In genomic region chr7:34986575-34987150, GRCm38 (mm10) we compare ENCODE assay signal across 11 mouse cellular contexts.
DNase-seq lines count a peak whose midpoint lies in the region; ATAC-seq and TF ChIP-seq lines count a peak whose summit lies in the region.
"Had no signal": no experiment of that assay in that cellular context is flagged by ENCODE, and none has a peak within 500 bp of the region (broad histone marks: within the 10 kb centered on the region; RNA-seq: fewer than 3 reads in every experiment).

No protein-coding gene starts in this region.

- H3K9me3 ChIP-seq in hindbrain, embryonic 10.5 days = no peaks in the 10 kb centered on the region
- no peaks in the 10 kb centered on the region for H3K9me3 ChIP-seq in hindbrain, embryonic 11.5 days (ENCODE audit: control insufficient read depth, low read length)
- no peaks in the 10 kb centered on the region for H3K9me3 ChIP-seq in limb, embryonic 13.5 days
- H3K9me3 ChIP-seq in midbrain, postnatal 0 days (ENCODE audit: low read length) = no peaks in the 10 kb centered on the region

- H3K4me2 ChIP-seq in hindbrain, embryonic 11.5 days (replicated peaks; ENCODE audit: low read depth, low read length) = no peak overlapping the region
- peak overlapping the region; percentile 17; the same call in 1 of the 2 replicates for H3K4me2 ChIP-seq in limb, embryonic 13.5 days (replicated peaks)
- no peak overlapping the region for H3K4me2 ChIP-seq in midbrain, postnatal 0 days (ENCODE audit: low read depth, low read length, poor library complexity, severe bottlenecking)
- H3K4me2 ChIP-seq: lung, embryonic 14.5 days had no signal

- no peak for TF ChIP-seq CTCF in midbrain, postnatal 0 days (IDR thresholded peaks at IDR 0.05)

- DNase-seq in hindbrain, embryonic 10.5 days (ENCODE audit: low spot score) = no peak
- no peak for DNase-seq in hindbrain, embryonic 11.5 days (ENCODE audit: low spot score)
- DNase-seq in fibroblast of lung, adult 2 months (ENCODE audit: low read depth) = peak; percentile 7
- DNase-seq in midbrain, postnatal 0 days (ENCODE audit: low spot score) = no peak
- no peak for DNase-seq in layer of hippocampus, postnatal 25 days (ENCODE audit: extremely low spot score in 1 of 2, low spot score in 1 of 2)
- no peak for DNase-seq in cerebellum, adult 9-11 months
- no peak for DNase-seq in layer of hippocampus, postnatal 14 days (ENCODE audit: low spot score in 2 of 2)
- DNase-seq: kidney, adult 2 months; layer of hippocampus, adult 9-11 months; lung, embryonic 14.5 days had no signal

- no peak overlapping the region for H3K4me3 ChIP-seq in hindbrain, embryonic 10.5 days
- H3K4me3 ChIP-seq in hindbrain, embryonic 11.5 days (ENCODE audit: low read depth, low read length) = no peak overlapping the region
- H3K4me3 ChIP-seq in limb, embryonic 13.5 days = no peak overlapping the region
- no peak overlapping the region for H3K4me3 ChIP-seq in midbrain, postnatal 0 days (ENCODE audit: low read depth, low read length)

- ATAC-seq in hindbrain, embryonic 11.5 days (ENCODE audit: low FRiP score) = no peak
- ATAC-seq in limb, embryonic 13.5 days (ENCODE audit: low FRiP score, low read depth) = no peak
- no peak for ATAC-seq in midbrain, postnatal 0 days (ENCODE audit: low FRiP score)

- no peak overlapping the region for H3K9ac ChIP-seq in hindbrain, embryonic 11.5 days (ENCODE audit: low read depth, low read length)
- 0 out of 2 replicates have a peak overlapping the region, but pooled peaks have one; percentile 19 for H3K9ac ChIP-seq in limb, embryonic 13.5 days
- no peak overlapping the region for H3K9ac ChIP-seq in midbrain, postnatal 0 days (replicated peaks; ENCODE audit: low read length, poor library complexity, severe bottlenecking)
- H3K9ac ChIP-seq: lung, embryonic 14.5 days had no signal

- peaks cover 35% of the 10 kb centered on the region for H3K4me1 ChIP-seq in hindbrain, embryonic 10.5 days (replicated peaks)
- H3K4me1 ChIP-seq in hindbrain, embryonic 11.5 days (replicated peaks; ENCODE audit: control insufficient read depth, insufficient read depth, low read length) = no peaks in the 10 kb centered on the region
- peaks cover 50% of the 10 kb centered on the region for H3K4me1 ChIP-seq in limb, embryonic 13.5 days
- peaks cover 15% of the 10 kb centered on the region for H3K4me1 ChIP-seq in midbrain, postnatal 0 days (ENCODE audit: insufficient read depth, low read length)

- H3K27me3 ChIP-seq in hindbrain, embryonic 10.5 days (ENCODE audit: insufficient read depth, poor library complexity, severe bottlenecking) = no peaks in the 10 kb centered on the region
- H3K27me3 ChIP-seq in hindbrain, embryonic 11.5 days (ENCODE audit: control insufficient read depth, insufficient read depth, low read length) = no peaks in the 10 kb centered on the region
- H3K27me3 ChIP-seq in limb, embryonic 13.5 days = no peaks in the 10 kb centered on the region
- no peaks in the 10 kb centered on the region for H3K27me3 ChIP-seq in midbrain, postnatal 0 days (ENCODE audit: insufficient read depth, low read length)

- 65% methylated on average over 7 of the region's 7 CpGs for WGBS in hindbrain, embryonic 10.5 days
- 68% methylated on average over 7 of the region's 7 CpGs for WGBS in hindbrain, embryonic 11.5 days
- WGBS in limb, embryonic 13.5 days = 25% methylated on average over 7 of the region's 7 CpGs
- WGBS in midbrain, postnatal 0 days = 39% methylated on average over 7 of the region's 7 CpGs

- peaks cover 15% of the 10 kb centered on the region for H3K36me3 ChIP-seq in hindbrain, embryonic 10.5 days
- no peaks in the 10 kb centered on the region for H3K36me3 ChIP-seq in hindbrain, embryonic 11.5 days (ENCODE audit: control insufficient read depth, insufficient read depth, low read length)
- H3K36me3 ChIP-seq in limb, embryonic 13.5 days = peaks cover 7% of the 10 kb centered on the region
- H3K36me3 ChIP-seq in midbrain, postnatal 0 days (ENCODE audit: insufficient read depth, low read length) = no peaks in the 10 kb centered on the region

- peak overlapping the region; percentile 50; the same call in 1 of the 2 replicates for H3K27ac ChIP-seq in hindbrain, embryonic 10.5 days
- H3K27ac ChIP-seq in hindbrain, embryonic 11.5 days (ENCODE audit: low read depth, low read length) = no peak overlapping the region
- H3K27ac ChIP-seq in limb, embryonic 13.5 days = peak overlapping the region; percentile 59
- 0 out of 2 replicates have a peak overlapping the region, but pooled peaks have one; percentile 13 for H3K27ac ChIP-seq in midbrain, postnatal 0 days (ENCODE audit: low read depth, low read length)
